Mouse (Mus musculus): ENCODE data around the gene 7530416G11Rik. TPM values are rescaled to one million over a fixed set of nuclear protein-coding genes. Genes with fewer than 3 reads are reported as not detected.

7530416G11Rik gene
- polyA plus RNA-seq, 1 experiment from 2014 or later = not detected

DNA sequence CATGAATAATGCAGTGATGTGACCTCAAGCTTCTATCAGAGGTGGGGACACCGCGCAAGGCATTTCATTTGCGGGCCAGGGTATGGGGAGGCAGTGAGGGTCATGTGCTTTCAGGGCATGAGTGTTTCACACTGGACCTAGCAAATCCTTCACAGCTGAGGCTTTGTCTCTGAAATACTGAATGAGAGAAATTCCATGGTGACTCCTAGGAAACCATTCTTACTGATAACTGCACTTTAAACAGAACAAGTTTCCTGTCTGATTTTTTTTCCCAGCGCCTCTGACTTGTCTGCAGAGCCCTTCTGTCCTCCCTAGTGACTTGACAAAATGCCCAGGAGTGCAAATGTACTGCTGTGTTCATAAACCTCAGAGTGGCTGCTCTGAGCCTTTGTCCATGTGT is 41.5 kb downstream of the 7530416G11Rik start:
- Histone ChIP-seq H3K27me3 (replicated peaks; ENCODE audit: control insufficient read depth, insufficient read depth, low read length) (no peaks in the 10 kb centered on the region), H3K4me1 (replicated peaks; ENCODE audit: control insufficient read depth, insufficient read depth, low read length) (no peaks in the 10 kb centered on the region), H3K4me2 (replicated peaks; ENCODE audit: low read depth) (no peak overlapping the region), H3K27ac (ENCODE audit: low read depth, low read length) (no peak overlapping the region), H3K36me3 (ENCODE audit: control insufficient read depth, insufficient read depth) (peaks cover 37% of the 10 kb centered on the region), H3K4me3 (ENCODE audit: low read depth, low read length) (no peak overlapping the region), H3K9ac (ENCODE audit: low read depth, low read length) (no peak overlapping the region), H3K9me3 (ENCODE audit: control insufficient read depth) (no peaks in the 10 kb centered on the region)
- WGBS = 78% methylated on average over 4 of the region's 4 CpGs
- TF ChIP-seq CTCF (IDR thresholded peaks at IDR 0.05; ENCODE audit: low read depth) = no peak
- ATAC-seq = no peak

DNA sequence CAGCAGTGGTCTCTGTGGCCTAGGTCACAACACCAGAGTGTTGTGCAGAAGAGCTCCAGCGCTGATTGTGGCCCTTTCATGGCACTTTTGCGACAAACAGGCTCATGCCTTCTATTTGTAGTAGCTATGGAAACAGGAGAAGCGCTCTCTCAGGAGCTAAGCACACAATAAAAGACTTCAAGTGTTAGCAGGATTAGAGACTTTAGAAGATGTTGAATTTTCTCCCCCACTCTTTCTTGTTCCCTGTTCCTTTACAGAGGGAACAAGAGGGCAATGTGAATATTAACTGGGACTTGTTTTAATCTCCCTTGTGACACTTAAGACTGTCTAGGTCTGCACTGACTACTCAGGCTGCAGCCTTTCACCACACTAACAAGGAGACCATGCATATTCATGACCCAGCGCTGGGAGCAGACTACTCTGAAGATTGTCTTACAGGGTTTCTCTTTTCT is 44.4 kb downstream of the 7530416G11Rik start:
- H3K9ac ChIP-seq (ENCODE audit: low read depth, low read length) = no peak overlapping the region
- no peak overlapping the region for H3K4me3 ChIP-seq (ENCODE audit: low read depth, low read length)
- no peak overlapping the region for H3K4me2 ChIP-seq (replicated peaks; ENCODE audit: low read depth)
- WGBS = 46% methylated on average over 4 of the region's 4 CpGs
- TF ChIP-seq CTCF (IDR thresholded peaks at IDR 0.05; ENCODE audit: low read depth) = no peak
- no peak overlapping the region for H3K27ac ChIP-seq (ENCODE audit: low read depth, low read length)
- no peaks in the 10 kb centered on the region for H3K4me1 ChIP-seq (replicated peaks; ENCODE audit: control insufficient read depth, insufficient read depth, low read length)
- no peaks in the 10 kb centered on the region for H3K27me3 ChIP-seq (replicated peaks; ENCODE audit: control insufficient read depth, insufficient read depth, low read length)
- peaks cover 34% of the 10 kb centered on the region for H3K36me3 ChIP-seq (ENCODE audit: control insufficient read depth, insufficient read depth)
- no peak for ATAC-seq
- H3K9me3 ChIP-seq (ENCODE audit: control insufficient read depth) = no peaks in the 10 kb centered on the region

DNA sequence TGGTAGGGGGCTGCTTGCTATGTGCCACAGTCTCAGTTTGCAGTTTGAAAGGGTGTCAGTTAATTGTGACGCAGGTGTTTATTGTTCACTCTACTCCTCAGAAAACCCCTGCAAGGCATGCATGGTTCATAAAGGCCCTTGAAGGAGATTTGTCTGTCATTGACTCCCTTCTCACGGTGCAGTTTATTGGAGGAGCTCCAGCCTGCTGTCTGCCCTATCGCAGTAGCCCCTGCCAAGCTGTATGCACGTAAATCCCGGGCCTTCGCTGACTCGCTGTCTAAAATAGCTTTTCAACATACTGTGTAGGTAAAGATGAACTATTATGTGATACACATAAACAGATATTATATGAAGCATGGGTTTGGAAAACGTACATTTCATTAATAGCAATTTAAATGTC is 45.2 kb downstream of the 7530416G11Rik start:
- no peak overlapping the region for H3K27ac ChIP-seq (ENCODE audit: low read depth, low read length)
- H3K4me3 ChIP-seq (ENCODE audit: low read depth, low read length) = no peak overlapping the region
- 83% methylated on average over 8 of the region's 8 CpGs for WGBS
- TF ChIP-seq CTCF (IDR thresholded peaks at IDR 0.05; ENCODE audit: low read depth) = no peak
- no peaks in the 10 kb centered on the region for H3K9me3 ChIP-seq (ENCODE audit: control insufficient read depth)
- no peak overlapping the region for H3K9ac ChIP-seq (ENCODE audit: low read depth, low read length)
- no peak for ATAC-seq
- no peak overlapping the region for H3K4me2 ChIP-seq (replicated peaks; ENCODE audit: low read depth)
- no peaks in the 10 kb centered on the region for H3K27me3 ChIP-seq (replicated peaks; ENCODE audit: control insufficient read depth, insufficient read depth, low read length)
- H3K4me1 ChIP-seq (replicated peaks; ENCODE audit: control insufficient read depth, insufficient read depth, low read length) = no peaks in the 10 kb centered on the region
- peaks cover 26% of the 10 kb centered on the region for H3K36me3 ChIP-seq (ENCODE audit: control insufficient read depth, insufficient read depth)

DNA sequence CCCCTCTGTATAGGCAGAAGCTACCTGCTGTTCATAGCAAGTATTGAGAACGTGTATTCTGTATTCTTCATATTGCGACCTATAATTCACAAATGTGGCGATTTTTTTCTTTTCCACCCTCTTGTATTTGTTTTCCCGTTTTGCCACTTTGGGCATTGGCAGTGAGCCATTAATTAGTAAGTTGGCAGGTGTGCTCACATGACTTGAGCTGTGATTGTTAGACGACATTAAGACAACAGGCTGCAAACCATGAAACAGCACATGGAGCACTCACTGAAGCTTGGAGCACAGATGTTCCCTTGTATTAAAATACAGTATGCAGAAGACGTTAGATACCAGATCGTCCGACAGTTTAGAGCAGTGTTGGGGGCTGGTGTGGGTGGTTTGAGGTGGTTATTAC is 46.1 kb downstream of the 7530416G11Rik start:
- H3K27me3 ChIP-seq (replicated peaks; ENCODE audit: control insufficient read depth, insufficient read depth, low read length) = no peaks in the 10 kb centered on the region
- H3K4me3 ChIP-seq (ENCODE audit: low read depth, low read length) = no peak overlapping the region
- H3K4me2 ChIP-seq (replicated peaks; ENCODE audit: low read depth) = no peak overlapping the region
- peaks cover 19% of the 10 kb centered on the region for H3K36me3 ChIP-seq (ENCODE audit: control insufficient read depth, insufficient read depth)
- WGBS = 81% methylated on average over 8 of the region's 8 CpGs
- H3K4me1 ChIP-seq (replicated peaks; ENCODE audit: control insufficient read depth, insufficient read depth, low read length) = no peaks in the 10 kb centered on the region
- no peak overlapping the region for H3K9ac ChIP-seq (ENCODE audit: low read depth, low read length)
- no peak for TF ChIP-seq CTCF (IDR thresholded peaks at IDR 0.05; ENCODE audit: low read depth)
- no peak for ATAC-seq
- no peaks in the 10 kb centered on the region for H3K9me3 ChIP-seq (ENCODE audit: control insufficient read depth)
- H3K27ac ChIP-seq (ENCODE audit: low read depth, low read length) = no peak overlapping the region

DNA sequence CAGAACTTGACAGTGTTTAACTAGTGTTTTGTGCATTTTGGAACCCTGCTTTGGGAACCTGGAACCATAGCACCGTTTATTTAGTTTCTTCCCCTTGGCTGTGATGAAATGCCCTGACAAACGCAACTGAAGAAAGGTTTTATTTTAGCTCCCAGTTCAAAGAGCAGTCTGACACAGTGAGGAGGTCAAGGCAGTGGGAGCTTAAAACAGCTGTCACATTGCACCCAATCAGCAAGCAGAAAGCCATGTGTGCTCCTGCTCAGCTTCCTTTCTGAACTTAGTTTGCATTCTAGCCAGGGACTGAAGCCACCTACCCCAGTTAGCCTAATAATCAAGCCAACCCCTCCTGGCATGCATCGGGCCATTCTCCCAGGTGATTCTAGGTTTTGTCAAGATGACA is 56.4 kb downstream of the 7530416G11Rik start:
- no peak for ATAC-seq
- no peak overlapping the region for H3K4me3 ChIP-seq (ENCODE audit: low read depth, low read length)
- H3K9ac ChIP-seq (ENCODE audit: low read depth, low read length) = no peak overlapping the region
- no peak overlapping the region for H3K27ac ChIP-seq (ENCODE audit: low read depth, low read length)
- H3K36me3 ChIP-seq (ENCODE audit: control insufficient read depth, insufficient read depth) = 0 out of 2 replicates have a peak, but pooled peaks cover 4% of the 10 kb centered on the region
- no peak for TF ChIP-seq CTCF (IDR thresholded peaks at IDR 0.05; ENCODE audit: low read depth)
- no peaks in the 10 kb centered on the region for H3K27me3 ChIP-seq (replicated peaks; ENCODE audit: control insufficient read depth, insufficient read depth, low read length)
- 75% methylated on average over 3 of the region's 3 CpGs for WGBS
- H3K9me3 ChIP-seq (ENCODE audit: control insufficient read depth) = no peaks in the 10 kb centered on the region
- no peak overlapping the region for H3K4me2 ChIP-seq (replicated peaks; ENCODE audit: low read depth)
- no peaks in the 10 kb centered on the region for H3K4me1 ChIP-seq (replicated peaks; ENCODE audit: control insufficient read depth, insufficient read depth, low read length)

Other genes starting within 250 kb of the 7530416G11Rik start
- gene Atxn10, start 167.0 kb downstream of the 7530416G11Rik start, polyA plus RNA-seq (2015; fragmentation: Nextera tagmentation; extraction: Ambion mirVana) = 106 and 111 TPM in 2 replicates
- gene Wnt7b, start 79.2 kb upstream of the 7530416G11Rik start, polyA plus RNA-seq (2015; fragmentation: Nextera tagmentation; extraction: Ambion mirVana) = 0.14 and 0.27 TPM in 2 replicates
- 14.3 and 21.0 TPM in 2 replicates for gene Ppara, start 231.8 kb upstream of the 7530416G11Rik start, polyA plus RNA-seq (2015; fragmentation: Nextera tagmentation; extraction: Ambion mirVana)

Data from intestine, postnatal 0 days (tissue).